Mouse (Mus musculus): ENCODE results near the gene Serpinb2. TPM values are rescaled to one million over a fixed set of nuclear protein-coding genes. Genes with fewer than 3 reads are reported as not detected.

Serpinb2 gene
- total RNA-seq, 2 experiments from 2014 or later = 0.36 TPM; not detected in 1

DNA sequence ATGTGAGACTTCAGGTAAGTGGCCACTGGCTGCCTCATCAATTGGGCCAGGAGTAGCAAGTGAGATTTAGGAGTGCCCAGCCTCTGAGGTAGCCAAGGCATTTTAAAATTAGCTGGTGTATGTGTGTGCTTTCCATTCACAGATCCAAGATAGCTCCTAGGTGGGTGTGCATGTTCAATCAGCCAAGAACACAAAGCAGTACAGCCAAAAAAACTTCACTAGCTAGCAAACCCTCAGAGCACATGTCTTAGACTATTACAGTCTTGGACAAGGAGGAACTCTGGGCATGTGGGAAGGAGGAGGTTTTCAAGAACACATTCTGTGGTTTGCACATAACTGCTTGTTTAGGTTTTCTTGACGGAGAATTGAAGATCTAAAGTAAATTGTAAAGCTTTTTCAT, 70.0 kb downstream of the Serpinb2 start:
- DNase-seq = no peak

DNA sequence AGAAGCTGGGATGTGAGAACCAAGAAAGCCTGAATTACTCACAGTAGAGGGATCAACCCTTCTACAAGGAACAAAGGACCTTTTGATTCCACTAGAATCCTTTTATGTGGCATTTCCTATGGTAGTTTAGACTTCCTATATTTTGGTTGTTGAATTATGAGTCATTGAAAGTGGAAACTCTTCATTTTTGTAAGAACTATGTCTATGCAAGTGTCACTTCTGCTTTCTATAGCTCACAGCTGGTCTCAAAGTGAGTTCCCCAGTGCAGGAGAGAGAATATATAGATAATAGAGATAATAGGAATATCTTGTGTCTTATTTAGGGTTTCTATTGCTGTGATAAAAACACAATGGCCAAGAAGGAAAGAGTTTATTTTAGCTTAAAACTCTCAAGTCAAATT, 71.7 kb downstream of the Serpinb2 start:
- no peak for DNase-seq

DNA sequence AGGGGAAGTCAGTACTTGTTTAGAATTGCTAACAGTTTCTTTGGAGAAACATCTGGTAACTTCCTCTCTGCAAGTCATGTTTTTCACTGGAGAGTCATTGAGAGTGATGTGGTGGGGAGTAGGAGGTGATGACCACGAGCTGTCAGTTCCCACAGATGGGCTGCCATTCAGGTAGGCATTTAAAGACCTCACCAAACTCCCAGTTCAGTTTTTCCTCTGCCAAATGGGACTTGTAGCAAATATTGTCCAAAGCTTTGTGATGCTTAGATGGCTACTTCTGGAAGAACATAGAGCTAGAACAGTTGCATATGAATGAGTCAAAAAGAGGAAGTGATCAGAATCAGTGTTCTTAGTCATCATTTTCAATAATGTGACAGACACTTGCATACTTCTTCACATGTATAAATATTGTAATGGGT, 72.7 kb downstream of the Serpinb2 start:
- no peak for DNase-seq

DNA sequence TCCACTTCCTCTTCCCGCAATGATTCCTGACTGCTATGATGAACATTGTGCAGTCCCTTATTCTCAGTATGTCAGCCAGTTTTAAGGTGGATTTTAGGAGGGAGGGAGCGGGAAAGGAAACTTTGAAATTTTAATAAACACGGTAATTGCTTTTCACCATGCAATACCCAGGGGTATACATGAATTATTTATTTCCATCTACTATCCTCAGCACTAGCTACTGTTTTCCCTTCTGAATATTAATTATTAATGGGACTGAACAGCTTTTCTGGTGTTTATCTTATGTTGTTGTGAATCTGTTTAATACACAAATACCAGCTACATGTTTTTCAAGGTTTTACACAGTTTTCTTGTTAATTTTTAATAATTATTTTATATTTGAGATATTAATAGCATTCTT, 73.7 kb downstream of the Serpinb2 start:
- no peak for DNase-seq

Other genes with a start within 250 kb of the Serpinb2 start
- gene Serpinb3b, start 233.1 kb upstream of the Serpinb2 start, total RNA-seq (2021) = not detected
- not detected for gene Serpinb3c, start 233.1 kb upstream of the Serpinb2 start, total RNA-seq (2021)
- not detected for gene Serpinb11, start 150.2 kb upstream of the Serpinb2 start, total RNA-seq (2021)
- not detected for gene Serpinb7, start 111.8 kb upstream of the Serpinb2 start, total RNA-seq (2021)
- gene Serpinb8, start 78.6 kb downstream of the Serpinb2 start, total RNA-seq (2021) = 1 to 10 TPM; 2.8 to 4.3 TPM

Measured in adrenal gland, postnatal 36 days (tissue).